Comparison of ENCODE assay signal across 8 mouse cellular contexts in the genomic region with DNA sequence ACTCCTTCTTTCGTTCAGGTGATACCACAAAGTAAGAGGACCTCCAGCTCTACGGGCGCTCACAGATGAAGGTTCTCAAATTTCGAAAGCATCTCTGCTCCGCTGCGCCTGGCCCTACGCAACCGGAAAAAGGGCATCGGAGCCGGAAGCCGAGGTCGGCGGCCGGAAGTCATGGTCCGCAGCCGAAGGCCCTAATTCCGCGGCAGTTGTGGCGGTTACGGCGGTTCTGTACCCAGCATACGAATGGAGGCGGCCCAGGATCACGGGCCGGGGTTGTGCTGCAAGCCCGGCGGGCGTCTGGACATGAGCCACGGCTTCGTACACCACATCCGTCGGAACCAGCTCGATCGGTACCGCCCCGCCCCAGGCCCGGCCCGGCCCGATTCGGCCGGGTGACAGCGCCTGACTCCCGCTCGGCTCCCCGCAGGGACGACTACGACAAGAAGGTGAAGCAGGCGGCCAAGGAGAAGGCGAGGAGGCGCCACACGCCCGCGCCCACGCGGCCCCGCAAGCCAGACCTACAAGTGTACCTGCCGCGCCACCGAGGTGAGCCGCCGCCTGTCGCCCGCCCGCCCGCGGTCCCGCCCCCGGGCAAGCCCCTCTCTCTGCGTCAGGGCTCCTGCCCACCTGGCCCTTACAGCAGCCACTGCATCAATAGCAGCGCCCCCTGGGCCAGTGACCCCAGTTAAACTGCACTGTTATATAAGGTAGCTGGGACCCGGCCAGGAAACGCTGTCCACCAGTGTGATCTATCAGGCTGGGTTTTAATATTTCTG. TPM values are rescaled to one million over a fixed set of nuclear protein-coding genes. Genes with fewer than 3 reads are reported as not detected.
DNase-seq lines count a peak whose midpoint lies in the region; ATAC-seq and TF ChIP-seq lines count a peak whose summit lies in the region.

0610030E20Rik (plus strand) TSS at position 152 of the 776 bp plus-strand sequence.

- ATAC-seq in granulocyte monocyte progenitor cell, adult 5-6 weeks (replicated peaks; ENCODE audit: poor library complexity, severe bottlenecking): peak; percentile 49
- peak; percentile 55 for ATAC-seq in intestine, postnatal 0 days
- peak; percentile 74 for ATAC-seq in limb, embryonic 13.5 days (ENCODE audit: low FRiP score, low read depth)
- peak; percentile 57; the same call in 1 of the 2 replicates for ATAC-seq in midbrain, embryonic 14.5 days (ENCODE audit: low FRiP score, low TSS enrichment)

- H3K36me3 ChIP-seq in intestine, postnatal 0 days (ENCODE audit: control insufficient read depth, insufficient read depth): peaks cover 22% of the 10 kb centered on the region
- peaks cover 27% of the 10 kb centered on the region for H3K36me3 ChIP-seq in limb, embryonic 13.5 days
- peaks cover 30% of the 10 kb centered on the region for H3K36me3 ChIP-seq in midbrain, embryonic 14.5 days (ENCODE audit: control insufficient read depth, insufficient read depth, low read length)

- DNase-seq in left cerebral cortex, adult 18-20 months (ENCODE audit: low spot score in 2 of 2): peak; percentile 73 to 80
- no peak for DNase-seq in left cerebral cortex, adult 11 months (ENCODE audit: low spot score)
- peak; percentile 75 for DNase-seq in embryo, embryonic 9.5 days (ENCODE audit: extremely low spot score)
- DNase-seq in midbrain, embryonic 14.5 days: peak; percentile 88
- peak; percentile 66 to 73 for DNase-seq in spleen, postnatal 14 days (ENCODE audit: low spot score in 2 of 2)

- H3K4me2 ChIP-seq in intestine, postnatal 0 days (replicated peaks; ENCODE audit: low read depth): peak within 1 kb of the TSS; percentile 94
- peak within 1 kb of the TSS; percentile 88 for H3K4me2 ChIP-seq in limb, embryonic 13.5 days (replicated peaks)
- peak within 1 kb of the TSS; percentile 71 for H3K4me2 ChIP-seq in midbrain, embryonic 14.5 days (ENCODE audit: low read length)

- TF ChIP-seq CTCF in intestine, postnatal 0 days (IDR thresholded peaks at IDR 0.05; ENCODE audit: low read depth): peak; percentile 44

- H3K9ac ChIP-seq in intestine, postnatal 0 days (ENCODE audit: low read depth, low read length): peak within 1 kb of the TSS; percentile 74
- peak within 1 kb of the TSS; percentile 91 for H3K9ac ChIP-seq in limb, embryonic 13.5 days
- H3K9ac ChIP-seq in midbrain, embryonic 14.5 days (replicated peaks; ENCODE audit: low read length): peak within 1 kb of the TSS; percentile 87

- H3K27ac ChIP-seq in intestine, postnatal 0 days (ENCODE audit: low read depth, low read length): peak within 1 kb of the TSS; percentile 47
- H3K27ac ChIP-seq in limb, embryonic 13.5 days: peak within 1 kb of the TSS; percentile 89
- H3K27ac ChIP-seq in midbrain, embryonic 14.5 days (replicated peaks; ENCODE audit: low read depth, low read length): peak within 1 kb of the TSS; percentile 86

- WGBS in intestine, postnatal 0 days: under 1% methylated on average over 65 of the region's 72 CpGs
- under 1% methylated on average over 60 of the region's 72 CpGs for WGBS in limb, embryonic 13.5 days
- under 1% methylated on average over 72 of the region's 72 CpGs for WGBS in midbrain, embryonic 14.5 days

- no peaks in the 10 kb centered on the region for H3K9me3 ChIP-seq in intestine, postnatal 0 days (ENCODE audit: control insufficient read depth)
- H3K9me3 ChIP-seq in limb, embryonic 13.5 days: no peaks in the 10 kb centered on the region
- H3K9me3 ChIP-seq in midbrain, embryonic 14.5 days (ENCODE audit: control insufficient read depth, low read length): no peaks in the 10 kb centered on the region

- H3K4me3 ChIP-seq in intestine, postnatal 0 days (ENCODE audit: low read depth, low read length): peak within 1 kb of the TSS; percentile 70
- H3K4me3 ChIP-seq in limb, embryonic 13.5 days: peak within 1 kb of the TSS; percentile 85
- H3K4me3 ChIP-seq in midbrain, embryonic 14.5 days (replicated peaks; ENCODE audit: low read depth, low read length): peak within 1 kb of the TSS; percentile 86

- H3K4me1 ChIP-seq in intestine, postnatal 0 days (replicated peaks; ENCODE audit: control insufficient read depth, insufficient read depth, low read length): no peaks in the 10 kb centered on the region; the same call in 1 of the 2 replicates
- H3K4me1 ChIP-seq in limb, embryonic 13.5 days: peaks cover 50% of the 10 kb centered on the region
- peaks cover 35% of the 10 kb centered on the region for H3K4me1 ChIP-seq in midbrain, embryonic 14.5 days (ENCODE audit: control insufficient read depth, insufficient read depth, low read length)

- H3K27me3 ChIP-seq in intestine, postnatal 0 days (replicated peaks; ENCODE audit: control insufficient read depth, insufficient read depth, low read length): no peaks in the 10 kb centered on the region
- H3K27me3 ChIP-seq in limb, embryonic 13.5 days: no peaks in the 10 kb centered on the region
- no peaks in the 10 kb centered on the region for H3K27me3 ChIP-seq in midbrain, embryonic 14.5 days (ENCODE audit: control insufficient read depth, insufficient read depth, low read length)

RNA-seq across cellular contexts. Expression of gene 0610030E20Rik, which starts in this region (rescaled TPM):
- total RNA-seq in left cerebral cortex, adult 18-20 months (2021): 10 to 100 TPM; 17.1 to 17.7 TPM
- total RNA-seq in granulocyte monocyte progenitor cell, adult 5-6 weeks (2014; fragmentation: Nextera tagmentation): 24.9 and 34.0 TPM in 2 replicates
- total RNA-seq in granulocyte monocyte progenitor cell, adult 5-6 weeks (2017): 17.2 and 17.6 TPM in 2 replicates
- 16.0 and 20.0 TPM in 2 replicates for polyA plus RNA-seq in intestine, postnatal 0 days (2015; fragmentation: Nextera tagmentation; extraction: Ambion mirVana)
- polyA plus RNA-seq in limb, embryonic 13.5 days (2015; fragmentation: Nextera tagmentation; extraction: Ambion mirVana): 28.6 and 30.2 TPM in 2 replicates
- 14.6 and 16.0 TPM in 2 replicates for polyA plus RNA-seq in midbrain, embryonic 14.5 days (2014; fragmentation: Nextera tagmentation; extraction: Ambion mirVana)
